Mouse (Mus musculus) spleen, postnatal 4 days (tissue): ENCODE results near the gene Ndufa11.

Experiments used
- DNase-seq, 2 experiments: peaks; one replicate each; pipeline ENCODE4 v3.0.0; 2022; ENCODE audit warnings: low spot score in 2 of 2

Gene Ndufa11

DNA sequence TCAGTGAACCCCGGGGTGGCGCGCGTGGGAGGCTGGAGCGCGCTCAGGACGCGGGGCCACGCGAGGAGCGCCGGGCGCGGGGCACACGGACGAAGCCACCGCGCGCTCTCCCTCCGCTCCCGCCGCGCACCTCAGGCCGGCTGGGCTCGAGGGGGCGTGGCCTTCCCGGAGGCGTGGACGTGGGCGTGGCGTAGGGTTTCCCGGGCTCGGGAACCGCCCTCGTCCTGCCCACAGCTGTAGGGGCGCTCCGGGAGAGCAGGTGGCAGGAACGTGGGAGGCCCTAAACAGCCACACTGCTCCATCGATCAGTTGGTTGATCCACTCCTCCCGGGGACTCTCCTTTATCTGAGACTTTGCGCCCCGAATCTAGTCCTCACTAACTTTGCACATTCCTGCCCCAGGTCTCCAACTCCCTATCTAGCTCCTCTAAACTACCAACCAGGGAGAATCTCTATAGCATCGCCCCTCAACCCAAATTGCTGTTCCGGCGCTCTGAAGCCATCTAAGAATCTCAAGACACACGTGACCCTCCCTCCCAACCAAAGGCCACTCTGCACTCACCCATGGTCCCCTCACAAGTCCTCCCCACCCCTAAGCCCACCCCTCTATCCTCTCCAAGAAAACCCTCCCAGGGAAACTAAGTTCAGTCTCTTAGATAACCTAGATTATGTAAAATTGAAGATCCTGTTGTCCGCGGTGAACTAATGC lies 40.0 kb downstream of the Ndufa11 start, which contains the start of gene Nrtn:
Gene Nrtn (minus strand): TSS at position 115 of the 708 bp plus-strand sequence.
- peak; percentile 89 to 92 for DNase-seq

DNA sequence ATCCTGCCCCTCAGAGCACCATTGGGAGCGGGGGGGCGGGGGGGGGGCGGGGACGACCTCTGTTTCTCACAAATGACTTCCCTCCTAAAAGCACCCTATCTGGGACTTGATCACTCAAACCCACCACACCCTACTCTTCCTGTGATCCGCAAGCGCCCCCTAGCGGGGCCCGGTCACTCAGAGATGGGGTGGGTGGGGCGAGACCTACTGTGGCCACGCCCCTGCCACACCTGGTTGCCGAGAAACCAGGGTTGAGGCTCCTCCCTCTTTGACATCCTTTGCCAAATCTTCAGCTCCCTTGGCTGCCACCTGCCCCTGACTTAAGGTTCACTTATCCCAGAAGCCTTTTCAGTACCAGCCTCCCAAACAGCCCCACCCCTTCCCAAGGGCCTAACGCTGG lies 40.6 kb downstream of the Ndufa11 start:
- DNase-seq, result peak; percentile 85 to 93

DNA sequence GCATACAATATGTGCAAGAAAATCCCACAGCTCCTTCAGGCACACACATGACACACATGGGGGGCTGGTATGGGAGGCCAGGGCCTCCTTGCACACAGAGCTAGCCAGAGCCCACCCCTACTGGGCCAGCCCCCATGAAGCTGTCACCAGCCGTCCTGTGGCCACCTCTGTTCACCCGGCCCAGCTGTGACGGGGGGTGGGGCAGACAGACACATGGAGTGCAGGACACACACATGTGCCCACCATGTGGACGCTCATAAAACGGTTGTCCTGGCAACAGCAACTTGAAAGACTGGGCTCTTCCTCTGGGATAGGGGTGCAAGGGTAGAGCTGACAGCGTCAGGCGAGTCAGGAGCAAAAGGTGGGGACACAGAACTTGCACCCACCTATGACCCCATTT lies 41.7 kb downstream of the Ndufa11 start:
- no peak for DNase-seq

DNA sequence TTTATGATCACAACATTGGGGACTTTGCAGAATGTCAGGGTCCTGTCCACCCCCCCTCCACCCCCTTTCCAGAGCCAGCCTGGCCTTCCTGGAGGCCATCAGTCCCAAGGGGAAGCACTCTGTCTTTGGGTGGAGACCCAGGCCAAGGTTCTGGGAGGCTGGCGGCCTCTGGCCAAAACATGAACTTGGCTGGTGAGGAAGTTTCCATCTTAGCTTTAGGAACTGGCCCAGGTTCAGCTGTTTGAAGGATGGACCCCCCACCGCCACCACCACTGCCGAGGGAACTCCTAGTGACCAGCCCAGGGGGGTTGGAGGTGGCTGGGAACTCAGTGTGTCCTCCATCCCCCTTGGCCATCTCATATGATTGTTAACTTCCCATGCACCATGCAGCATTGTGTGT lies 43.5 kb downstream of the Ndufa11 start:
- DNase-seq, result no peak

DNA sequence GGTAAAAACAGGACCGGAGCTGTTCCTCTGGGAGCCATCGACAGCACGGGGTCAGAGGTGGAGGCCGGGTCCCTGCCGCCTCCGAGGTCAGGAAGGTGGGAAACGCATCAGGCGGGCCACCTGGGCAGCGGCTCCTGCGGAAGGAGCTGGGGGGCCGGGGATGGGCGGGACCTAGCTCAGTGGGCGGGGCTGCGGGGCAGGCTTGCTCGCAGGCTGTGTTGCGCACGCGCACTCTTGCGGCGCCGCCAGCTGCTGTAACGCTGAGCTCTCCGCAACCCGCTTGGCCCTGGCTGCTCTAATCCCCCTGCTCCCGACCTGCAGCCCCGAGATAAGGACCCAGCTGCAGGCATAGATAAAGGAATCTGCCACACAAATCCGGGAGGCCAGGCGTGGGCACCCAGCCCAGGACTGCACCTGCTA lies 44.4 kb downstream of the Ndufa11 start:
- peak; percentile 92 to 97 for DNase-seq

DNA sequence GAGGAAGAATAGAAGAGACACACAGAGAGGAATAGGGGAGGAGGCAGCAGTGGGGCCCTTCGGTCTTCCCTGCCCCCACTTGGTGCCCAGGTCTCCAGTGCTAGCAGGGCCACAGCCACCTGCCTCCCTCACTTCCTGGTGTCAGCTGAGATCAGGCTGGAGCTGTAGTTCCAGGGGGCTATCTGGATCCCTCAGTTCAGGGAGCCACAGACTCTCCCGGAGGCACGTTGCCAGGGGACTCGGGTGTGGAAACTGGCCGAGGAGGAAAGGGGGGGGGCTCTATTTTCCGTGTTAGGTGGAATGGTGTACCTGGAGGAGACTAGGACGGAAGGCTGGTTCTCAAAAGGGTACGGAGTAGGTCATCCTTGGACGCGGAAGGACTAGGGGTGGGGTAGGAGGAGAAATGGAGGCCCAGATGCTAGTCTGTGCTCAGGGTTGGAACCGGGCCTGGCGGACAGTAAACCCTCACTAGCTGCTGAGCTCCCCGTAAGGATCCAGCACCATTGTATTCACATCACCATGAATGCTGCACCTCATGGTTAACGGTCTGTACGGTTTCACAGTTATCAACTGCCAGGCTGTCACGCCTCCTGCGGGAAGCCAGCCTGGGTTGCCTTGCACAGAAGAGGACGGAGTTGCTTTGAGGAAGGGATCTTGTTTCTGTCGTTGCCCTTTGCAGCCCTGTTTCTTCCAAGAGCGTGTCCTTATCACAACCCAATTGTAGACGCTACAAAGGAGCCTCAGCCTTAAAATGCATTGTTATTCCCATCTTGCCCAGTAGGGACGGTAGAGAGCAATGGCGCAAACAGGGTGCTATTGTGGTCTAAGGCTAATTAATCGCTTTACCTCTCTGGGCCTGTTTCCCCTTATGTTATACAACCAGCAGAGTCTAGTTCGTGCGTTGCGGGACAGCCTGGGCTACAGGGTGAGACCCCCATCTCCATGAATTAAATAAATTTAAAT lies 45.5 kb downstream of the Ndufa11 start:
- peak; percentile 80 to 88 for DNase-seq

DNA sequence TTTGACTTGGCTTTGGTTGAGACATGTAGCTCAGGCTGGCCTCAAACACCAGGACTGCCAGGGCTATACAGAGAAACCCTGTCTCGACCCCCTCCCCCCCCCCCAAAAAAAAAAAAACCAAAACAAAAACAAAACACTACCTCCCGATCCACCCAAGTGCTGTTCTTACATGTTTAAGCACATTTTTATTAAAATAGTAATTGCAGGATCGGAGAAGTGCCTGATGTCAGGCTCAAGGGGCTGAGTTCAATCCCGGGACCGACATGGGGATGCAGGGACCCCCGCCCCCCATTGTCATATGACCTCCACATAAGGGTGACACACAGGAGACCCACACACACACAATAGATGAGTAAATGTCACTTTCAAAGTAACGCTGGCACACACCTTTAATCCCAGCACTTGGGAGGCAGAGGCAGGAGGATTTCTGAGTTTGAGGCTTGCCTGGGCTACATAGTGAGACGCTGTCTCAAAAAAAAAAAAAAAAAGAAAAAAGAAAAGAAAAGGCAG lies 46.2 kb downstream of the Ndufa11 start:
- no peak for DNase-seq

DNA sequence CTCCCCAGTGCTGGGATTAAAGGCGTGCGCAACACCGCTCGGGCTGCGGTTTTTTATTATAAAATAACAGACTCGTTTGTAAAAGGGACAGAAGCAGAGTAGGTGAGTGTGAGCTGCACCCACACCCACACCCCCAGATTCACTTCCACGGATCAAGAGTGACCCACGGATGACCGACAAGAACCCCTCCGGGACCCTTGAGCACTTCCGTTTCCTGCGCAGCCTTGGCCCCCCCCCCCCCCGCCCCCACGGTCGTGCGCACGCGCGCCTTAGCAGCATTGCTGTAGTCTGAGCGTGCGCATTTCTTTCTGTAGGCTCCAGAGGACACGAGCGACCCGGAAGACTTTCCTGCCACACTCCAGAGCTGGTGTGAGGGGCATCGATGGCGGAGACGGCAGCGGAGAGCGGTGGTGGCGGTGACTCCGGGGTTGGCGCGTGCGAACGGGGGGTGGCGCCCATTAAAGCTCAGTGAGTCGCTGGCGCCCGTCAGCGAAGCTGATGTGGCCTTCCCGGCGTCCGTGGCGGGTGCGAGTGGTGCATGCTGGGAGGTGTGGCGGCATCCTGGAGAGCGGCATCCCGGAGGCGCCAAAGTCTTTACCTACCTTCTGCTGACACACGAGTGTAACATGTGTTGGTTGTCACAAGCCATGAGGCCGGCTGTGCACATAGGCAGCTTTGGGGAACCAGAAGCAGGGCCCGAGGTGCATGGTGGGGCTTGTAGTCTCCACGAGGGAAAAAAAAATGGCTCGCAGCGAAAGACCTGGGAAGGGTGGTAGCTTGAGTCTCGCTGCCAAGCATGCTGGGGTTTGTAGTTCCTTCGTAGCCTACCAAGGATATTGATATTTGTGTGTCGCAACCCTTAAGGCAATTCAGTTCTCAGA lies 47.1 kb downstream of the Ndufa11 start, which contains the start of gene Dus3l:
Gene Dus3l (plus strand): TSS at position 284 of the 881 bp plus-strand sequence.
- DNase-seq, result peak; percentile 85 to 94

DNA sequence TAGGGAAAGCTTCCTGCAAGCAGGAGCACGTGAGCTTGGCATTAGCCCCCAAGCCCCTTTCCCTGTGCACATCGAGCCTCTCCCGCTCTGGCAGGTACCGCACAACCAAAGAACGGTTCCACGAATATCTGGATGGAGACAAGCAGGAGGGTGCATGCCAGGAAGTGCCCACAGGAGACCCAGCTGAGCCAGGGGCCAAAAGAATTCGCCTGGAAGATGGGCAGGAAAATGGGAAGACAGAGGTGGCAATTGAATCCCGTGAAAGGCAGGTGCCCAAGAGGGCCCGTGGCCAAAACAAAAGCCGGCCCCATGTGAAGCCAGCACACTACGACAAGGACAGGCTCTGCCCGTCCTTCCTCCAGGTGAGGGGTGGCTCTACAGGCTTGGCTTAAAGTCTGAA lies 47.9 kb downstream of the Ndufa11 start:
- DNase-seq, result no peak

DNA sequence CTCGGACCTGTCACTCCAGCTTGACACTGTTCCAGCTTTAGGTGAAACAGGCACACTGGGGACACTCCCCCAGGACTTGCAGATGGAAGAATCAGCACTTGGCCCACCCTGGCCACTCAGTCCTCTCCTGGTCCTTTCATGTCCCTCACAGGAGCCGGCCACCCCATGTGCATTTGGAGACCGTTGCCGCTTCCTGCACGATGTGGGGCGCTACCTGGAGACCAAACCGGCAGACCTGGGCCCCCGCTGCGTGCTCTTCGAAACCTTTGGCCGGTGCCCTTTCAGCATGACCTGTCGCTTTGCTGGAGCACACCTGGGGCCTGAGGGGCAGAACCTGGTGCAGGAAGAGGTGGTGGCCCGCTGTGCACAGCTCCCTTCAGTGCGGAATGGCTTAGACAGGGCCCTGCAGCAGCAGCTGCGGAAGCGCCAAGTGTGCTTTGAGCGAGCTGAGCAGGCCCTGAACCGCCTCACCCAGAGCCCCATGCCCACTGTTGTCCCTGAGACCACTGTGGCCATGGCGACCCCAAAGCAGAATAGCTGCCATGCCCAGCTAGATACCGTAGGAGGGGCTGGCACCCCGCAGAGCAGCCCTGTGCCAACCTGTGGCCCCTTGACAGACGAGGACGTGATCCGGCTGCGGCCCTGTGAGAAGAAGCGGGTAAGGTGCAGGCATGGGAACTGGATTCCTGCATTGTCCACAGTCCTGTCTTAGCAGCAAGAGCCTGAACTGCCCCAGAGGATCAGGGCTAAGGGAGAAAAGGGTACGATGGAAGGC lies 49.3 kb downstream of the Ndufa11 start:
- no peak for DNase-seq

DNA sequence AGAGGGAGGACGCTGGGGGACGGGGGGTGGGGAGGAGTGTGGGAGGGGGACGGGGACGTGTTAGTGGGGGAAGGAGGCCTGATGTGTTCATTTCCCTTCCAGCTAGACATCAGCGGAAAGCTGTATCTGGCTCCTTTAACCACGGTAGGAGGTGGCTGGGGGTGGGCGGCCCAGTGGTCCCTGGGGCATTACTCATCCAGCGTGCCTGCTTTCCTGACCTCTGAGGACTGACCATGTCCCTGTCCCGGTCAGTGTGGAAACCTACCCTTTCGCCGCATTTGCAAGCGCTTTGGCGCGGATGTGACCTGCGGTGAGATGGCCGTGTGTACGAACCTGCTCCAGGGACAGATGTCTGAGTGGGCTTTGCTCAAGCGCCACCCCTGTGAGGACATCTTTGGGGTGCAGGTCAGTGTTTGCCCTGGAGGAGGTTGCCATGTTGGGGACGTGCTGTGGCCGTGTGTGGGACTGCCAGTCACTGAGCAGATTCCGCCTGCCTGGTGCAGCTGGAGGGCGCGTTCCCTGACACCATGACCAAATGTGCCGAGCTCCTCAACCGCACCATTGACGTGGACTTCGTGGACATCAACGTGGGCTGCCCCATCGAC lies 50.1 kb downstream of the Ndufa11 start:
- DNase-seq, result no peak

DNA sequence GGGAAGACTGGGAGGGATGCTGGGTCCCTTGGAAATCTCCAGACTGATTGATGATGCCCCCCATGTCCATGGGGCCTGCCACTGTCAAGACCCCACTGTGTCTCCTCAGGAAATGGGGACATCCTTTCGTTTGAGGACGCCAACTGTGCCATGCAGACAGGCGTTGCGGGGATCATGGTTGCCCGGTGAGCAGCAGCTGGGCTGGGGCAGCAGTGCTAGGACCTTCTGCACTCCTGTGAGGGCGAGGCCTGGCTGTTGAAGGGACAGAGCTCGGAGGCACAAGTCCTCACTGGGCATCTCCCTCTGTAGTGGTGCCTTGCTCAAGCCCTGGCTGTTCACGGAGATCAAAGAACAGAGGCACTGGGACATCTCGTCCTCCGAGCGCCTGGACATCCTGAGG lies 51.4 kb downstream of the Ndufa11 start:
- DNase-seq, result no peak

DNA sequence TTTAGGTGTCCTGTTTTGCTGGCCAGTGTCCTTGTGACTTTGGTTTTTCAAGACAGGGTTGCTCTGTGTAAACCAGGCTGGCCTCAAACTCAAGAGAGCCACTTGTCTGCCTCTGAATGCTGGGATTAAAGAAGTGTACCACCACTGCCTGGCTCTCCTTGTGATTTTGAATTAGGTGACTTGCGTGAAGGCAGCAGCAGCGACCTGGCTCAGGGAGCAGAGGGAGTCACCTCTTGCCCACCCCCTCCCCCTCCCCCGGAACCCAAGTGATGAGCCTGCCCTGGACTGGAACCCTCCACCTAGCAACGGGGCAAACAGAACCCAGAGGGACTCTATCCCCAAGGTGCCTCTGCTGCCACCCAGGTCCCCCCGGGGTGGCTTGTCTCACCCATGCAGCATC lies 52.4 kb downstream of the Ndufa11 start, which contains the start of gene Prr22:
Gene Prr22 (plus strand): TSS at position 301 of the 400 bp plus-strand sequence.
- no peak for DNase-seq
